Mouse (Mus musculus) stomach, postnatal 0 days (tissue): Measurements from ENCODE around the gene Mapt. TPM values are rescaled to one million over a fixed set of nuclear protein-coding genes. Genes with fewer than 3 reads are reported as not detected.

Experiments used
- ATAC-seq: fragments of 200-750 bp; cut with Nextera tagmentation; 2 replicates; pipeline ENCODE4 v1.8.0; 2017; ENCODE audit not compliant: low FRiP score, low TSS enrichment
- DNase-seq: peaks from one replicate; pipeline ENCODE4 v3.0.0-alpha.2; 2016; ENCODE audit warnings: low spot score
- H3K27ac ChIP-seq: fragments of 300-500 bp; sonication (generic); replicated peaks from 2 replicates; pipeline ENCODE4 v1.5.1; 2014; ENCODE audit warnings: mild to moderate bottlenecking, control low read depth
- H3K27me3 ChIP-seq: fragments of 300-500 bp; sonication (generic); 2 replicates; pipeline ENCODE4 v1.6.1; 2014; ENCODE audit warnings: low read length; ENCODE audit not compliant: control insufficient read depth, insufficient read depth
- H3K36me3 ChIP-seq: fragments of 300-500 bp; sonication (generic); 2 replicates; pipeline ENCODE4 v1.6.1; 2014; ENCODE audit warnings: low read length, mixed read lengths; ENCODE audit not compliant: control insufficient read depth, insufficient read depth
- H3K4me1 ChIP-seq: fragments of 300-500 bp; sonication (generic); replicated peaks from 2 replicates; pipeline ENCODE4 v1.6.1; 2014; ENCODE audit warnings: antibody characterized with exemption; ENCODE audit not compliant: control insufficient read depth, insufficient read depth
- H3K4me2 ChIP-seq: fragments of 300-500 bp; sonication (generic); replicated peaks from 2 replicates; pipeline ENCODE4 v1.6.1; 2014; ENCODE audit warnings: low read depth, mild to moderate bottlenecking, control low read depth, moderate library complexity
- H3K4me3 ChIP-seq: fragments of 300-500 bp; sonication (generic); 2 replicates; pipeline ENCODE4 v1.5.1; 2014; ENCODE audit warnings: low read depth, low read length, control low read depth
- H3K9ac ChIP-seq: fragments of 300-500 bp; sonication (generic); 2 replicates; pipeline ENCODE4 v1.6.1; 2014; ENCODE audit warnings: mild to moderate bottlenecking, low read length, control low read depth, mixed read lengths
- H3K9me3 ChIP-seq: fragments of 300-500 bp; sonication (generic); 2 replicates; pipeline ENCODE4 v1.6.1; 2016; ENCODE audit warnings: low read length; ENCODE audit not compliant: control insufficient read depth
- CTCF ChIP-seq: IDR thresholded peaks from 2 replicates; pipeline ENCODE4 v1.5.1; 2016; ENCODE audit warnings: antibody characterized with exemption, low read depth, mild to moderate bottlenecking, moderate library complexity
- EP300 ChIP-seq: optimal IDR thresholded peaks from 2 replicates; pipeline ENCODE3; 2016; ENCODE audit warnings: antibody characterized with exemption
- WGBS: fragments of 180-500 bp; shearing (Covaris S2); extraction: QIAGEN DNeasy Blood & Tissue Kit; methylation state at CpG from one replicate; pipeline ENCODE4 v1.1.7; 2014; 5-methylcytosine and 5-hydroxymethylcytosine counted together
- polyA plus RNA-seq: library from polyadenylated mRNA; unstranded; fragments of >200 nt; fragmentation: Nextera tagmentation; extraction: Ambion mirVana; gene quantifications from 2 replicates; pipeline ENCODE4 v1.2.1, GENCODE M21; 2015

Gene Mapt
- polyA plus RNA-seq, 1 experiment from 2014 or later, result 8.2 TPM

GRCm38 (mm10) chr11:104229391-104229790 lies 1.8 kb upstream of the Mapt start:
- WGBS, result 66% methylated on average over 4 of the region's 4 CpGs
- no peak overlapping the region for H3K4me3 ChIP-seq
- DNase-seq (no peak), ATAC-seq (no peak)
- no peaks in the 10 kb centered on the region for H3K36me3 ChIP-seq
- no peak overlapping the region for H3K9ac ChIP-seq
- no peaks in the 10 kb centered on the region for H3K9me3 ChIP-seq
- peaks cover 3% of the 10 kb centered on the region; the same call in 1 of the 2 replicates for H3K4me1 ChIP-seq
- no peak overlapping the region for H3K4me2 ChIP-seq
- H3K27ac ChIP-seq, result no peak overlapping the region
- TF ChIP-seq EP300 (no peak), CTCF (no peak; the same call in 1 of the 2 replicates)
- peaks cover 12% of the 10 kb centered on the region; the same call in 1 of the 2 replicates for H3K27me3 ChIP-seq

- no peak for TF ChIP-seq EP300
- peak; percentile 32; the same call in 1 of the 2 replicates for TF ChIP-seq CTCF
- peaks cover 12% of the 10 kb centered on the region; the same call in 1 of the 2 replicates for H3K27me3 ChIP-seq
- H3K4me1 ChIP-seq, result peaks cover 3% of the 10 kb centered on the region; the same call in 1 of the 2 replicates
- no peak overlapping the region for H3K27ac ChIP-seq
- 8% methylated on average over 9 of the region's 9 CpGs for WGBS
- no peaks in the 10 kb centered on the region for H3K9me3 ChIP-seq
- H3K4me2 ChIP-seq, result peak overlapping the region; percentile 100
- DNase-seq (peak; percentile 34), ATAC-seq (no peak)
- H3K4me3 ChIP-seq, result peak overlapping the region; percentile 66
- no peaks in the 10 kb centered on the region for H3K36me3 ChIP-seq
- H3K9ac ChIP-seq, result no peak overlapping the region
Measured at GRCm38 (mm10) chr11:104230066-104230778, 968 bp upstream of the Mapt start.

GRCm38 (mm10) chr11:104232141-104233061 lies 1.2 kb downstream of the Mapt start:
- Histone ChIP-seq H3K9me3 (no peaks in the 10 kb centered on the region), H3K27ac (no peak overlapping the region), H3K4me3 (peak overlapping the region; percentile 66), H3K4me2 (peak overlapping the region; percentile 100), H3K36me3 (no peaks in the 10 kb centered on the region), H3K27me3 (peaks cover 14% of the 10 kb centered on the region; the same call in 1 of the 2 replicates), H3K4me1 (peaks cover 3% of the 10 kb centered on the region; the same call in 1 of the 2 replicates), H3K9ac (no peak overlapping the region)
- ATAC-seq (no peak), DNase-seq (peak; percentile 38)
- under 1% methylated on average over 62 of the region's 72 CpGs for WGBS
- TF ChIP-seq CTCF (peak; percentile 28; the same call in 1 of the 2 replicates), EP300 (no peak)

- peaks cover 3% of the 10 kb centered on the region; the same call in 1 of the 2 replicates for H3K4me1 ChIP-seq
- 0% methylated on average over 10 of the region's 10 CpGs for WGBS
- H3K27ac ChIP-seq, result no peak overlapping the region
- H3K36me3 ChIP-seq, result no peaks in the 10 kb centered on the region
- H3K4me2 ChIP-seq, result peak overlapping the region; percentile 100; the same call in 1 of the 2 replicates
- DNase-seq (no peak), ATAC-seq (no peak)
- H3K27me3 ChIP-seq, result peaks cover 14% of the 10 kb centered on the region; the same call in 1 of the 2 replicates
- no peaks in the 10 kb centered on the region for H3K9me3 ChIP-seq
- TF ChIP-seq CTCF, result no peak
- no peak for TF ChIP-seq EP300
- no peak overlapping the region for H3K9ac ChIP-seq
- H3K4me3 ChIP-seq, result peak overlapping the region; percentile 66; the same call in 1 of the 2 replicates
Measured at GRCm38 (mm10) chr11:104233101-104233500, 1.9 kb downstream of the Mapt start.

GRCm38 (mm10) chr11:104233574-104234206 lies 2.5 kb downstream of the Mapt start:
- no peak overlapping the region for H3K4me2 ChIP-seq
- no peaks in the 10 kb centered on the region for H3K9me3 ChIP-seq
- no peak overlapping the region for H3K27ac ChIP-seq
- TF ChIP-seq EP300, result no peak
- TF ChIP-seq CTCF, result 0 out of 2 replicates have a peak, but pooled peaks have one; percentile 3
- ATAC-seq (no peak), DNase-seq (no peak)
- H3K27me3 ChIP-seq, result peaks cover 14% of the 10 kb centered on the region; the same call in 1 of the 2 replicates
- no peak overlapping the region for H3K9ac ChIP-seq
- peaks cover 3% of the 10 kb centered on the region; the same call in 1 of the 2 replicates for H3K4me1 ChIP-seq
- H3K4me3 ChIP-seq, result no peak overlapping the region
- WGBS, result 8% methylated on average over 30 of the region's 30 CpGs
- no peaks in the 10 kb centered on the region for H3K36me3 ChIP-seq
